Mouse (Mus musculus) Patski (cell line): Measurements from ENCODE around the gene Rmnd1. TPM values are rescaled to one million over a fixed set of nuclear protein-coding genes. Genes with fewer than 3 reads are reported as not detected.
A peak's percentile ranks its signal among the peaks of the same experiment; 100 is the strongest.

Experiments used
- ATAC-seq: fragments of 100-300 bp; one replicate; pipeline ENCODE4 v1.8.0; 2021
- CTCF ChIA-PET: fragments of 350-600 bp; sonication (Branson Sonifier 250); formaldehyde crosslinking; loops from one replicate; lab custom pipeline; 2022; ENCODE audit warnings: inconsistent platforms; lab: Charles Lee
- POLR2A ChIA-PET: fragments of 350-600 bp; sonication (Branson Sonifier 250); formaldehyde crosslinking; loops from one replicate; lab custom pipeline; 2022; ENCODE audit warnings: antibody characterized with exemption, inconsistent platforms; lab: Charles Lee
- DNase-seq: peaks from one replicate; pipeline ENCODE4 v3.0.0-alpha.2; 2011; ENCODE audit warnings: low read depth, low spot score
- H3K27me3 ChIP-seq: fragments of 371-371 bp; one replicate; pipeline ENCODE4 v1.5.1; 2021
- CTCF ChIP-seq: fragments of 100-300 bp; IDR thresholded peaks from one replicate; pipeline ENCODE4 v1.5.1; 2021
- in situ Hi-C: fragments of 300-500 bp; cut with MboI; formaldehyde crosslinking; loops from 3 replicates; pipeline ENCODE4 v1.11.1; 2018; ENCODE audit warnings: low pct_unique_long_range_greater_than_20kb, mixed read lengths
- polyA plus RNA-seq: library from polyadenylated mRNA; unstranded; gene quantifications from one replicate; pipeline ENCODE4 v1.2.3, GENCODE M21; 2021

The Rmnd1 gene
- polyA plus RNA-seq, 1 experiment from 2014 or later, result 39.2 TPM

- no peak for DNase-seq
Measured at GRCm38 (mm10) chr10:4432996-4433755, 988 bp upstream of the Rmnd1 start.

GRCm38 (mm10) chr10:4431746-4432122 lies 454 bp downstream of the Rmnd1 start:
- POLR2A ChIA-PET, result interaction anchor here (0.7 to 2.1 kb wide), 4 partner anchors 9 to 942 kb away, joined by 5 to 6 read pairs (median 5); no protein-coding TSS in a partner anchor
- no peak for TF ChIP-seq CTCF
- no peaks in the 10 kb centered on the region for H3K27me3 ChIP-seq
- in situ Hi-C loops, result no loop called here
- ATAC-seq (no peak), DNase-seq (no peak)
- CTCF ChIA-PET, result interaction anchor here (1.6 kb wide), 1 partner anchor 20 kb away, joined by 4 read pairs; no protein-coding TSS in a partner anchor

More at GRCm38 (mm10) chr10:4432996-4433755, 988 bp upstream of the Rmnd1 start:
- peak; percentile 58 for ATAC-seq
- TF ChIP-seq CTCF, result peak; percentile 50
- CTCF ChIA-PET, result interaction anchor here (0.6 to 1.6 kb wide), 4 partner anchors 21 to 205 kb away, joined by 3 to 4 read pairs (median 3); no protein-coding TSS in a partner anchor
- in situ Hi-C loops, result no loop called here
- no peaks in the 10 kb centered on the region for H3K27me3 ChIP-seq
- POLR2A ChIA-PET, result interaction anchor here (0.6 to 1.3 kb wide), 4 partner anchors 10 to 1083 kb away, joined by 3 to 10 read pairs (median 4); partner anchors contain the start of gene Mthfd1l

- ChIA-PET POLR2A (interaction anchor here (2.1 kb wide), 1 partner anchor 10 kb away, joined by 5 read pairs; no protein-coding TSS in a partner anchor), CTCF (no interaction called here)
- no peak for TF ChIP-seq CTCF
- ATAC-seq, result no peak
- H3K27me3 ChIP-seq, result no peaks in the 10 kb centered on the region
- in situ Hi-C loops, result no loop called here
- no peak for DNase-seq
Measured at GRCm38 (mm10) chr10:4430826-4431225, 1.4 kb downstream of the Rmnd1 start.

- TF ChIP-seq CTCF, result no peak
- DNase-seq (no peak), ATAC-seq (no peak)
- ChIA-PET POLR2A (no interaction called here), CTCF (no interaction called here)
- in situ Hi-C loops, result no loop called here
- no peaks in the 10 kb centered on the region for H3K27me3 ChIP-seq
Measured at GRCm38 (mm10) chr10:4430399-4430798, 1.8 kb downstream of the Rmnd1 start.

- POLR2A ChIA-PET, result no interaction called here
- in situ Hi-C loops, result no loop called here
- TF ChIP-seq CTCF, result no peak
- no peak for DNase-seq
- CTCF ChIA-PET, result interaction anchor here (1.5 kb wide), 1 partner anchor 8 kb away, joined by 8 read pairs; no protein-coding TSS in a partner anchor
- no peaks in the 10 kb centered on the region for H3K27me3 ChIP-seq
- ATAC-seq, result no peak
Measured at GRCm38 (mm10) chr10:4425245-4425644, 6.9 kb downstream of the Rmnd1 start.

- in situ Hi-C loops, result loop anchor here (10.0 kb wide), 1 partner anchor 758 kb away; no protein-coding TSS in a partner anchor
- no peaks in the 10 kb centered on the region for H3K27me3 ChIP-seq
- no peak for TF ChIP-seq CTCF
- ATAC-seq (no peak), DNase-seq (no peak)
- POLR2A ChIA-PET, result interaction anchor here (1.0 kb wide), 1 partner anchor 14 kb away, joined by 4 read pairs; no protein-coding TSS in a partner anchor
- CTCF ChIA-PET, result interaction anchor here (1.1 to 3.7 kb wide), 3 partner anchors 9 to 17 kb away, joined by 3 to 28 read pairs (median 12); no protein-coding TSS in a partner anchor
Measured at GRCm38 (mm10) chr10:4407191-4407590, 25.0 kb downstream of the Rmnd1 start.

- no peak for DNase-seq
- H3K27me3 ChIP-seq, result no peaks in the 10 kb centered on the region
- in situ Hi-C loops, result loop anchor here (10.0 kb wide), 1 partner anchor 759 kb away; no protein-coding TSS in a partner anchor
- CTCF ChIA-PET, result interaction anchor here (0.8 to 3.7 kb wide), 5 partner anchors 9 to 430 kb away, joined by 3 to 28 read pairs (median 4); partner anchors contain the start of gene Armt1
- no peak for TF ChIP-seq CTCF
- no peak for ATAC-seq
- POLR2A ChIA-PET, result interaction anchor here (1.2 kb wide), 2 partner anchors 24 to 27 kb away, joined by 3 to 4 read pairs; no protein-coding TSS in a partner anchor
Measured at GRCm38 (mm10) chr10:4405511-4405910, 26.7 kb downstream of the Rmnd1 start.

GRCm38 (mm10) chr10:4404895-4405491 lies 27.2 kb downstream of the Rmnd1 start:
- TF ChIP-seq CTCF, result peak; percentile 60
- in situ Hi-C loops, result loop anchor here (10.0 kb wide), 1 partner anchor 760 kb away; no protein-coding TSS in a partner anchor
- ATAC-seq, result no peak
- H3K27me3 ChIP-seq, result no peaks in the 10 kb centered on the region
- ChIA-PET POLR2A (interaction anchor here (1.2 kb wide), 1 partner anchor 28 kb away, joined by 4 read pairs; no protein-coding TSS in a partner anchor), CTCF (interaction anchor here (0.8 to 3.7 kb wide), 8 partner anchors 9 to 756 kb away, joined by 3 to 28 read pairs (median 4); partner anchors contain the start of gene Armt1)
- no peak for DNase-seq

- in situ Hi-C loops, result loop anchor here (25.0 kb wide), 1 partner anchor 1414 kb away; the partner anchor contains the start of genes Fbxo5 and Mtrf1l
- ATAC-seq, result no peak
- TF ChIP-seq CTCF, result no peak
- ChIA-PET CTCF (interaction anchor here (0.9 to 3.8 kb wide), 5 partner anchors 7 to 402 kb away, joined by 3 to 22 read pairs (median 12); no protein-coding TSS in a partner anchor), POLR2A (no interaction called here)
- H3K27me3 ChIP-seq, result no peaks in the 10 kb centered on the region
- no peak for DNase-seq
Measured at GRCm38 (mm10) chr10:4398058-4398457, 34.1 kb downstream of the Rmnd1 start.

GRCm38 (mm10) chr10:4395321-4395720 lies 36.9 kb downstream of the Rmnd1 start:
- ChIA-PET CTCF (interaction anchor here (3.8 kb wide), 1 partner anchor 10 kb away, joined by 22 read pairs; no protein-coding TSS in a partner anchor), POLR2A (no interaction called here)
- TF ChIP-seq CTCF, result no peak
- peak; percentile 20 for ATAC-seq
- H3K27me3 ChIP-seq, result no peaks in the 10 kb centered on the region
- no peak for DNase-seq
- in situ Hi-C loops, result loop anchor here (25.0 kb wide), 1 partner anchor 1417 kb away; the partner anchor contains the start of genes Fbxo5 and Mtrf1l
